Mouse (Mus musculus) liver, adult 2 months (tissue): Measurements from ENCODE around the gene Klf2.
A peak's percentile ranks its signal among the peaks of the same experiment; 100 is the strongest.

Experiments used
- CTCF ChIP-seq: fragments of 200-500 bp; IDR thresholded peaks from 2 replicates; pipeline ENCODE4 v1.5.1; 2011; ENCODE audit warnings: low read depth, low read length, control low read depth
- POLR2A ChIP-seq: fragments of 200-500 bp; IDR thresholded peaks from 2 replicates; pipeline ENCODE4 v1.6.1; 2011; ENCODE audit warnings: low read length, control low read depth; ENCODE audit not compliant: insufficient read depth; ENCODE audit errors: extremely low read depth

DNA sequence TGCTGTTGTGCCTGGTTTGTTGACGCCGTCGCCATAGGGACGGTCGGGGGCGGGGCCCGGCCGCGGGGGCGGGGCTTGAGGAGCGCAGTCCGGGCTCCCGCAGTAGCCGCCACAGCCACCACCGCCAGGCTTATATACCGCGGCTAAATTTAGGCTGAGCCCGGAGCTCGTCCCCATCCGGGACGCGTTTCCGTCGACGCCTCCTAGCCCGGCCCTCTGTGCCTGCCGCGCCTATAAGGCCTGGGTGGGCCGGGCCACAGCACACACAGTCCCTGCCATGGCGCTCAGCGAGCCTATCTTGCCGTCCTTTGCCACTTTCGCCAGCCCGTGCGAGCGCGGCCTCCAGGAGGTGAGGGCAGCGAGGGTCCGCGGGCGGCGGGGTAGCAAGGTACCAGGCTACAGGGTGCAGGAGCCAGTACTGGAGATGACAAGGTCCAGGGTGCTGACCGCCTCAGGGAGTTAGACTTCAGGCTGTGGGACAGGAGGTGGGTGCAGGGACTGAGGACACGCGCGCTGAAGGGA, at the start of gene Klf2:
- TF ChIP-seq POLR2A: peak; percentile 98
- TF ChIP-seq CTCF: no peak
